In genomic region chr7:26303429-26304166, GRCm38 (mm10) we compare ENCODE assay signal across 15 mouse cellular contexts. TPM values are rescaled to one million over a fixed set of nuclear protein-coding genes. Genes with fewer than 3 reads are reported as not detected.
"Had no signal": no experiment of that assay in that cellular context is flagged by ENCODE, and none has a peak within 500 bp of the region (broad histone marks: within the 10 kb centered on the region; RNA-seq: fewer than 3 reads in every experiment).

No protein-coding gene starts in this region.

RNA-seq across cellular contexts. Expression of gene Cyp2a4, which starts 3.4 kb away (rescaled TPM):
- total RNA-seq: neutrophil, adult 5-6 weeks had no signal
- polyA plus RNA-seq: neural tube, embryonic 12.5 days; neural tube, embryonic 13.5 days; neural tube, embryonic 14.5 days; neural tube, embryonic 15.5 days; small intestine, adult 2 months; spleen, adult 2 months; stomach, embryonic 14.5 days; stomach, embryonic 15.5 days; stomach, embryonic 16.5 days; stomach, postnatal 0 days; testis, adult 2 months; thymus, adult 2 months; thymus, postnatal 0 days; urinary bladder, adult 2 months had no signal

RNA-seq across cellular contexts. Expression of gene Vmn1r184, which starts 43.5 kb away (rescaled TPM):
- total RNA-seq: neutrophil, adult 5-6 weeks had no signal
- polyA plus RNA-seq: neural tube, embryonic 12.5 days; neural tube, embryonic 13.5 days; neural tube, embryonic 14.5 days; neural tube, embryonic 15.5 days; small intestine, adult 2 months; spleen, adult 2 months; stomach, embryonic 14.5 days; stomach, embryonic 15.5 days; stomach, embryonic 16.5 days; stomach, postnatal 0 days; testis, adult 2 months; thymus, adult 2 months; thymus, postnatal 0 days; urinary bladder, adult 2 months had no signal
